Mouse (Mus musculus): ENCODE data around the gene Mettl24. TPM values are rescaled to one million over a fixed set of nuclear protein-coding genes. Genes with fewer than 3 reads are reported as not detected.

The Mettl24 gene
- polyA plus RNA-seq (2015; fragmentation: Nextera tagmentation; extraction: Ambion mirVana) = 1.2 and 1.3 TPM in 2 replicates

GRCm38 (mm10) chr10:40683092-40683867 lies at the start of gene Mettl24:
Gene Mettl24, plus strand, starts transcription at chr10:40683282.

Other genes starting within 250 kb of the Mettl24 start
- gene Slc22a16, start 112.9 kb upstream of the Mettl24 start, polyA plus RNA-seq (2015; fragmentation: Nextera tagmentation; extraction: Ambion mirVana) = not detected in 2 replicates
- gene Ddo, start 53.3 kb upstream of the Mettl24 start, polyA plus RNA-seq (2015; fragmentation: Nextera tagmentation; extraction: Ambion mirVana) = 0.10 and 0.12 TPM in 2 replicates
- gene Cdc40, start 200.0 kb downstream of the Mettl24 start, polyA plus RNA-seq (2015; fragmentation: Nextera tagmentation; extraction: Ambion mirVana) = 10.9 and 11.1 TPM in 2 replicates
- gene Wasf1, start 200.2 kb downstream of the Mettl24 start, polyA plus RNA-seq (2015; fragmentation: Nextera tagmentation; extraction: Ambion mirVana) = 2.8 and 2.9 TPM in 2 replicates

Measured in urinary bladder, postnatal 0 days (tissue).